Mouse (Mus musculus): ENCODE results near the gene Dnmt3a.

The Dnmt3a gene

DNA sequence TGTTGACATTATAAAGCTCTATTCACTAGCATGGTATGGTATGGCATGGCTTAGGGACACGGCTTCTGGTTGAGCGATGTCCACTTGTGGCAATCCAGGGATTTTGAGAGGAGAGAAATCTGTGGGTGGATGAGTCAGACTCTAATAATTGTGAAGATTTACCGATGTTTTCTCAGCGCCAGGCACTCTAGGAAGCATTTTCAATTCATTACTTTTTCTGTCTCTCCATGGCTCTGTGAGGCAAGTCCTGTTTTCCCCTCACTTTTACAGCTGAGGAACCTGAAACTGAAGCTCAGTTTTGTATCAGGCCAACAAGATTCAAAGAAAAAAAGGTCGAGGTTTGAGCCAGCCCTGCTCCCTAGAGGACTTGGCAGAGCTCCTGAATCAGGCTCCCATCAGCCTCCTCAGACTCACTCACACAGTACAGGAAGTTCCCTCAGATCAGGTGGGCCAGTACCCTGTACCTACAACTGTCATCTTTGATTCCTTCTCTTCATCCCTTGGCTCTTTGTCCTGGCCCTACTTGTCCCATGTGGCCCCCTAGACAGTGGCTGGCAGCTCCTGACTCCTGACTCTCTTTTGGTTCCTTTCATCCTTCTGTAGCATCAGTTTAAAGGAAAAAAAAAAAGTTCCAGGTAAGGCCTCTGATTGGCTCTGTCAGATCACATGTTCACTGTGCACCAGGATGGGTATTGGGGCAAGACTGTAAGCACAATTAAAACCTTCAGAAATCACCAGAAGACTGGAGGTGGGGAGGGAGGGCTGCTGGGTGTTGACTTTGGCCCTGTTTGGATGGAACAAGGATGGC, 19.3 kb downstream of the Dnmt3a start:
- DNase-seq (ENCODE audit: low spot score): no peak

GRCm38 (mm10) chr12:3825714-3826080, 19.9 kb downstream of the Dnmt3a start:
- DNase-seq (ENCODE audit: low spot score): no peak

GRCm38 (mm10) chr12:3827771-3828170, 22.0 kb downstream of the Dnmt3a start:
- no peak for DNase-seq (ENCODE audit: low spot score)

- DNase-seq (ENCODE audit: low spot score): no peak
Measured at GRCm38 (mm10) chr12:3833059-3833760, 27.4 kb downstream of the Dnmt3a start.

DNA sequence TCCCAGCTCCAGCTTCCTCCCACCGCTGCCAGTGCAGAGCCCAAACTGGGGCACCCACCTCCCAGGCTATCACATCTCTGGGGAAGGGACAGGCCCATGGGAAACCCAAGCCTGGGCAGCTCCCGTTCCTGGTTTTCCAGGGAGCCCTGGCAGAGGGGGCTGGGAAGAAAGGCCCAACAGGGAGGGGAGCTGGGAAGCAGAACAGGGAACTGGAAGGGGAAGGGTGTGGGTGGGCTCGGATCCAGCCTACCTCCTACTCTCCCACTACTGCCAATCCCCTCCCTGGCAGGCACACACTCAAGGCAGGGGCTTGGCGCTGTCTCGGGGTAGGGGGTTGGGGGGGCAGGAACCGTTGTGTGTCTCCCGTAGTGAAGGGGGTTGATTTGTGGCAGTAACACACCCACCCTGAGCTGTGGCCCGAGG, 28.1 kb downstream of the Dnmt3a start:
- no peak for DNase-seq (ENCODE audit: low spot score)

DNA sequence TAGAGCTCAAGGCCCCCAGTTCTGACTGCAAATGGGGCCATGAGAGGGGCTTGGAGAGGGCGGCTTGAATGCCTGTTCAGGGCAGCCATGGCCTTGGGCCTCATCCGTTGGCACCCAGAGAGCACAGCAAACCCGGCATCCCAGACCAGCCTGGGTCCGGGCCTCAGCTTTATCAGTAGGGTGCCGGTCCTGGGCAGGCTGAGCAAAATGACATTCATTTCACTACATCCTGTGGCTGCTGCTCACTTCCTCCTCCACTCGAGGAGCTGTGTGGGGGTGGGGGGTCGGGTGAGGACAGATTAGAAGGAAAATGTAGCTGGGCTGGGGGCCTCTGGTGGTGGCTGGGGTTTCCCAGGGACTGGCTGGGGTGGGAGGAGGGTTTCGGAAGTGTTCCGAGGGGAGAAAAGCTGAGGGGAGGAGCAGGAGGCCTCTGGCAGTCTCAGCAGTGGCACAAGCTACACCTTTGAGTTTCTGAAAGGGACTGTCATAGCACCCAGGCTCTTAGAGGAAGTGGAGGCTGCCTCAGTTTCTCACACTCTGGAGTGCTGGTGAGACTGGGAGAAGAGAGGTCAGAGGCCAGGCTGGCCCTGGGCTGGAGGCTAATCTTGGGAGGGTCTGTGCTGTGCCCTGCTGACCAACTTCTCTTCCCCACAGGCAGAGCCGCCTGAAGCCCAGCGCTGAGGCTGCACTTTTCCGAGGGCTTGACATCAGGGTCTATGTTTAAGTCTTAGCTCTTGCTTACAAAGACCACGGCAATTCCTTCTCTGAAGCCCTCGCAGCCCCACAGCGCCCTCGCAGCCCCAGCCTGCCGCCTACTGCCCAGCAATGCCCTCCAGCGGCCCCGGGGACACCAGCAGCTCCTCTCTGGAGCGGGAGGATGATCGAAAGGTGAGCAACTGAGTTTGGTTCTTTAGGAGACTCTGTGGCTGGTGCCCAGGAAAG, 28.8 kb downstream of the Dnmt3a start:
- DNase-seq (ENCODE audit: low spot score): no peak

DNA sequence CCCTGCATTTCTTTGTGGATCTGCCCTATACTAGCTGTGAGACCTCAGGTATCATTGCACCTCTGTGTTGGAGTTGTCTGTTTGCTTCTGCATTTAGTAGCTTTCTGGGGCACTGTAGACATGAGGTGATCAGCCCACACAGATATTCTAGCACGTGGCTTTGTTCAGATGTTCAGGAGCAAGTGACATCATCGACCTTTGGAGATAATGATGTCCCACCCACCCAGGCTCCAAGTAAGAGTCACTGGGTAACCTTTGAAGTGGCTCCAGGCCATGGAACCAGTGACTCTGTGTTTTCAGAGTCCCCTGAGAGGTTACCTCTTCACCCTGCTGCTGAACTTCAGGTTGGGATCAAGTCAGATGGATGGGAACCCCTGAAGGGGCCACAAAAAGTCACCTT, 29.8 kb downstream of the Dnmt3a start:
- no peak for DNase-seq (ENCODE audit: low spot score)

GRCm38 (mm10) chr12:3837081-3837832, 31.4 kb downstream of the Dnmt3a start:
- DNase-seq (ENCODE audit: low spot score): no peak

- DNase-seq (ENCODE audit: low spot score): no peak
Measured at GRCm38 (mm10) chr12:3838009-3838408, 32.2 kb downstream of the Dnmt3a start.

- DNase-seq (ENCODE audit: low spot score): no peak
Measured at GRCm38 (mm10) chr12:3839662-3840061, 33.9 kb downstream of the Dnmt3a start.

DNA sequence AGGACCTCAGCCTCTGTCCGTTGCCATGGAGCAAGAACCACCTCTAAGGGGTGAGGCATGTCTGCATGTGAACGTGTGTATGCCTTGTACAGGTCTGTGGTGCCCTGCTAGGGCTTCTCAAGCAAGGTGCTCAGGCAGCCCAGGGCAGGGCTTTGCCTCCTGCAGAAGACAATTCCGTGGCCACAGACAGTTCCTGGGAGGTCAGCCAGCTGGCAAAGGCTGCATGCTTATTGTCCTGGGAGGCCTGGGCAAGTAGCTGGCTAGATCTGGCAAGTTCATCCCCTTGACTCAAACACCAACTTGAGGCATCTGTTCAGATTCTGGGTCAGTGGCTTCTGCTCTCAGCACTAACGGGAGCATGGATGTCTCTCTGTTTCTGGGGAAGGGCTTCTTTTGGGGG, 35.3 kb downstream of the Dnmt3a start:
- no peak for DNase-seq (ENCODE audit: low spot score)

DNA sequence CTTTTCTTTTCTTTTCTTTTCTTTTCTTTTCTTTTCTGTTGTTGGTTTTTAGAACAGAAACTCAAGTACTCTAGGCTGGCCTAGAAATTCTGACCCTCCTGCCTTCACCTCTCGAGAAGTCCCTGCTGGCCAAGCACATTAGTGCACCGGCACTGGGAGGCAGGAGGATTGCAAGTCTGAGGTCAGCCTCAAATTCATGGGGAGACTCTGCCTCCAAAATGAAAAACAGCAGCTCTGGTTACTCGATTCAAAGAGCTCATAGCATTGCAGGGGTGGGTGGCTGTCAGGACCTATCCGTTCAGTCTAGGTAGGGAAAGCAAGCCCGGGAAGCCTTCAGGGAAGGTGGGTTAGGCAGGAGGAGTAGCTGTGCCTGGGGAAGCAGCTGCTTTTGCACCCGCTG, 37.0 kb downstream of the Dnmt3a start:
- no peak for DNase-seq (ENCODE audit: low spot score)

DNA sequence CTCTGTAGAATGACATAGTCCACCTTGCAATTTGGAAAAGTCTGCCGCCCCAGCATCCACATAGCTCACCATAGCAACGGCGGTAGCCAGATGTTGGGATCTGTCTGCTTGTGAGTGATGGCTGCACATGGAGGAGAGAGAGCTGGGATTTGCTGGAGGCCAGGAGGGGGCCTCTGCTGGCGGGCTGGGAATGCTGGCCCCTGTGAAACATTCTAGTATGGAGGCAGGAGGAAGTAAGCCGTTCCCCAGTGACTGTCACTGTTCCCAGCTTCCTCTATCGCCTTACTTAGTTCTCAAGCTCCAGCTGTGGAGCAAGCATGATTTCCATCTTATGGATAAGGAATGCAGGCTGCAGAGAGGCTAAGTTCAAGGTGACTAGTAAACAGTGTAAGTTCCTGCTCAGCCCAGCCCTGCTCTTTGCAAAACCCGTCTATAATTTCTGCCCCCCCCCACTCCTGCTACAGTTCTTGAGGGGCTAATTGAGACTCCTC, 37.6 kb downstream of the Dnmt3a start:
- DNase-seq (ENCODE audit: low spot score): no peak

GRCm38 (mm10) chr12:3843918-3844317, 38.1 kb downstream of the Dnmt3a start:
- DNase-seq (ENCODE audit: low spot score): no peak

- no peak for DNase-seq (ENCODE audit: low spot score)
Measured at GRCm38 (mm10) chr12:3844335-3844734, 38.5 kb downstream of the Dnmt3a start.

- no peak for DNase-seq (ENCODE audit: low spot score)
Measured at GRCm38 (mm10) chr12:3849481-3849880, 43.7 kb downstream of the Dnmt3a start.

GRCm38 (mm10) chr12:3850165-3850564, 44.4 kb downstream of the Dnmt3a start:
- DNase-seq (ENCODE audit: low spot score): no peak

- no peak for DNase-seq (ENCODE audit: low spot score)
Measured at GRCm38 (mm10) chr12:3850731-3851130, 44.9 kb downstream of the Dnmt3a start.

GRCm38 (mm10) chr12:3851179-3851578, 45.4 kb downstream of the Dnmt3a start:
- DNase-seq (ENCODE audit: low spot score): no peak

DNA sequence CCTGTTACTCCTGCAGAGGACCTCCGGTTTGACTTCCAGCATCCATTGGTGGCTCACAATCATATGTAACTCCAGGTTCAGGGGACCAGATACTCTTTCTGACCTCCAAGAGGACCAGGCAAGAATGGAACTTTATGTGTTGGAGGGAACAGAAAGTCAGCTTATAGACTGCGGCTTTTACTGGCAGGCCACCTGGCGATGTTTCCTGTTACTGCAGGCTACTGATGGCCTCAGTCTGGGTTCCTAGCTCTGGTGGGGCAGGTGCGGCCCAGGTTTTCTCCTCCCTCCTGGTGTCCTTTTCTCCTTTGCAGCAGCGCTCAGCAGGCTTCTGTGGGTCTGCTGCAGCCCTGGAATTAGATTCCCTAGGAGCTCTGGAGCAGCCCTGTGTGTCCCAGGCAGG, 46.7 kb downstream of the Dnmt3a start:
- no peak for DNase-seq (ENCODE audit: low spot score)

DNA sequence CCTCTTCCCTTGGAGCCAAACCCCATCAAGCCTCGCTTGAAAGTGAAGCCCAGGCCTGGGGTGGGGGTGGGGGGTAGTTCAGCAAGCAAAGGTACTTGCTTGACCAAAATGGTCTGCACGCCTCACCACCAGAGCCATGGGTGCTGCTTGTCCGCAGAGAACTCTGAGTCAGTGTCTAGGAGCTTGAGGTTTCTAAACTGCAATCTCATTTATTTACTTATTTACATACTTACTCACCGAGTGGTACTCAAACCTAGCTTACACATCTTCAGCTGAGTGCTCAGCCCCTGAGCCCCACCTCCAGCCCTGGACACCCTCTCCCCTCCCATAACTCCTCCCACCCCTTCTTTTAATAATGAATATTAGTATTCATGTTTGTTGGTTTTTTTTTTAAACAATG, 48.6 kb downstream of the Dnmt3a start:
- DNase-seq (ENCODE audit: low spot score): no peak

All from c-Kit-positive CD71-positive TER-119-positive erythroid progenitor cells, embryonic 14.5 days (primary cell).